Mouse (Mus musculus): Measurements from ENCODE around the gene Nckap1l. TPM values are rescaled to one million over a fixed set of nuclear protein-coding genes. Genes with fewer than 3 reads are reported as not detected.
"Not testable (repeated sequence)": the region's sequence is repeated elsewhere in the genome, so short reads cannot be mapped to it uniquely, and the experiment has no call there.

Gene Nckap1l
- total RNA-seq (2014; rRNA removed) (3.2 and 4.5 TPM in 2 replicates), polyA plus RNA-seq (2015; fragmentation: Nextera tagmentation; extraction: Ambion mirVana) (1.6 and 1.7 TPM in 2 replicates)

- H3K36me3 ChIP-seq (ENCODE audit: insufficient read depth): no peaks in the 10 kb centered on the region
- no peaks in the 10 kb centered on the region for H3K9me3 ChIP-seq (ENCODE audit: low read length)
- no peak within 1 kb of the TSS for H3K4me3 ChIP-seq (ENCODE audit: low read depth, low read length)
- ATAC-seq (no peak), DNase-seq (no peak)
- no peak within 1 kb of the TSS for H3K9ac ChIP-seq
- no peak within 1 kb of the TSS for H3K4me2 ChIP-seq (ENCODE audit: low read depth)
- no peak within 1 kb of the TSS for H3K27ac ChIP-seq (ENCODE audit: low read depth, low read length)
- H3K4me1 ChIP-seq (ENCODE audit: insufficient read depth): no peaks in the 10 kb centered on the region
- TF ChIP-seq CTCF (IDR thresholded peaks at IDR 0.05; ENCODE audit: low read depth): no peak
- 89% methylated on average over 13 of the region's 13 CpGs for WGBS
- no peaks in the 10 kb centered on the region for H3K27me3 ChIP-seq (ENCODE audit: insufficient read depth, low read length)
These were observed at the start of gene Nckap1l for GRCm38 (mm10) chr15:103453551-103454218. Gene Nckap1l (plus strand): TSS chr15:103453794.

DNA sequence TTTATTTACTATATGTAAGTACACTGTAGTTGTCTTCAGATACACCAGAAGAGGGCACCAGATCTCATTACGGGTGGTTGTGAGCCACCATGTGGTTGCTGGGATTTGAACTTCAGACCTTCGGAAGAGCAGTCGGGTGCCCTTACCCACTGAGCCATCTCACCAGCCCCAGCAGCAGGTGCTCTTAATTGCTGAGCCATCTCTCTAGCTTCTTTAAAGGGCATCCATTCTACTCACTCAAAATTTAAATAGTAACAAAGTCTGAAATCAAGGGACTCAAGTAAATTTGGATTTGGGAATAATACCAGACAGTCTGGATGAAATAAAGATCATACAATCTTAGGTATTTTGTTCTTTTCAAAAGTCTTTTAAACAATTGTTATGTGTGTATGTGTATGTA is 48.0 kb upstream of the Nckap1l start:
- 100% methylated on average over 2 of the region's 3 CpGs for WGBS
- not testable (repeated sequence) for ATAC-seq; H3K9me3 ChIP-seq (ENCODE audit: low read length); H3K4me2 ChIP-seq (ENCODE audit: low read depth); H3K4me3 ChIP-seq (ENCODE audit: low read depth, low read length); DNase-seq; H3K4me1 ChIP-seq (ENCODE audit: insufficient read depth); H3K27ac ChIP-seq (ENCODE audit: low read depth, low read length); H3K27me3 ChIP-seq (ENCODE audit: insufficient read depth, low read length); H3K9ac ChIP-seq; H3K36me3 ChIP-seq (ENCODE audit: insufficient read depth)

DNA sequence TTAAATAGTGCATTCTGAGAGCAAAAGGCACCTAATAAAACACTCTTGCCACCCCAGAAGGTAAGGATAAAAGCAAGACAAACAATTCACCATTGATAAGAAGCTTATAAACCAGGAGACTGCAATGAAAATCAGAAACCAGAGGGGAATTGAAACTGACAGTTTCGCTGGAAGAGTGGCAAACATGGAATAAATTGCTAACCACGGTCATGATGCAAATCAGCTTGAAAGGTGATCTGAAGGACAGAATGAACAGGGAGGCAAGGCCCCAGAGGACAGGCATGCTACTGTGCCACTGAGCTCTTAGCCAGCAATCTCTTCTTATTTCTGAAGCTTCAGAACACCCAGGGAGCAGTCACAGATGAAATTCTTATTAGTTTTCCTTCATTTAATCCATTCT is 26.6 kb upstream of the Nckap1l start:
- no peaks in the 10 kb centered on the region for H3K27me3 ChIP-seq (ENCODE audit: insufficient read depth, low read length)
- H3K4me2 ChIP-seq (ENCODE audit: low read depth): no peak overlapping the region
- no peaks in the 10 kb centered on the region for H3K4me1 ChIP-seq (ENCODE audit: insufficient read depth)
- H3K27ac ChIP-seq (ENCODE audit: low read depth, low read length): no peak overlapping the region
- H3K9ac ChIP-seq: no peak overlapping the region
- no peaks in the 10 kb centered on the region for H3K9me3 ChIP-seq (ENCODE audit: low read length)
- ATAC-seq (no peak), DNase-seq (no peak)
- H3K4me3 ChIP-seq (ENCODE audit: low read depth, low read length): no peak overlapping the region
- TF ChIP-seq CTCF (IDR thresholded peaks at IDR 0.05; ENCODE audit: low read depth): no peak
- no peaks in the 10 kb centered on the region for H3K36me3 ChIP-seq (ENCODE audit: insufficient read depth)
- WGBS: 21% methylated on average over 2 of the region's 2 CpGs

DNA sequence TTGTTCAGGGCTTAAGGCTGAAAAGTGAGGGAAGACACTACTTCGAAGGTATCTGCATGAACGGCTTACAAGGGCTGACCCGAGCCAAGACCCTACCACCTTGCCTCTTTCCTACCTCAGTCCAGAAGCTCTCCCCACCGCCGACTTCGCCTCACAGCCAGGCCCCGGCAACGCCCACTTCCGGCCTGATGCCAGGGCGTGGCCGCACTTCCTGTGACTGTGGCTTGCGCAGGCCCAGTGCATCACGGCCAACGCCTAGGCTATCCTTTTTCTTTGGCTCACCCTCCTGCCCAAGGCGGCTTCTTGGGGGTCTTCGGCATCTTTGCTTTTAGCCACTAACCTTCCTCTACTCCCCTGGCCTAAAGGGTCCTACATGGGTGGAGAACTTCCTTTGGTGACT is 23.4 kb upstream of the Nckap1l start, which contains the start of gene Gtsf1:
Gtsf1 (minus strand) TSS at position 230 of the 400 bp plus-strand sequence.
- no peak within 1 kb of the TSS for H3K9ac ChIP-seq
- H3K27me3 ChIP-seq (ENCODE audit: insufficient read depth, low read length): no peaks in the 10 kb centered on the region
- no peak for ATAC-seq
- H3K4me2 ChIP-seq (ENCODE audit: low read depth): no peak within 1 kb of the TSS
- H3K36me3 ChIP-seq (ENCODE audit: insufficient read depth): no peaks in the 10 kb centered on the region
- no peaks in the 10 kb centered on the region for H3K4me1 ChIP-seq (ENCODE audit: insufficient read depth)
- 94% methylated on average over 16 of the region's 16 CpGs for WGBS
- H3K9me3 ChIP-seq (ENCODE audit: low read length): no peaks in the 10 kb centered on the region
- no peak for TF ChIP-seq CTCF (IDR thresholded peaks at IDR 0.05; ENCODE audit: low read depth)
- no peak within 1 kb of the TSS for H3K4me3 ChIP-seq (ENCODE audit: low read depth, low read length)
- no peak for DNase-seq
- no peak within 1 kb of the TSS for H3K27ac ChIP-seq (ENCODE audit: low read depth, low read length)

DNA sequence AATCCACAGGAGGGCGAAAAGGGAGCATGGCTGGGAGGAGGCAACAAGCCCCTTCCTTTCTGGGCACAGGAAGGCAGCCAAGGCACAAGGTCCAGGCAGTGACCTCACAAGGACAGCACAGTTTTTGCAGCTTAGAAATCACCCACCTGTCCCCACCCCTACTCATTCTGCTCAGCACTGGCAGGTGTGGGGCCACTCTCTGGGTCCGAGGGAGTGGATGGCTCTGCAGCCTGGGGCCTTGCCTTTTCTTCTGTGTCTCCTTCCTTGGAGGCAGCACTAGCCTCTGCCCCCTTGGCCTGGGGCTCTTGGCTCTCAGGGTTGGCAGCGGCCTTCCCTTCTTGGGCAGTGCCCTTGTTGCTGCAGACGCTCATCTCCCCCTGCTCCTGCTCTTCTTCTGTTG is 7.6 kb upstream of the Nckap1l start:
- not testable (repeated sequence) for H3K9ac ChIP-seq; H3K9me3 ChIP-seq (ENCODE audit: low read length); H3K36me3 ChIP-seq (ENCODE audit: insufficient read depth); ATAC-seq; H3K4me2 ChIP-seq (ENCODE audit: low read depth); H3K27me3 ChIP-seq (ENCODE audit: insufficient read depth, low read length); DNase-seq; H3K4me3 ChIP-seq (ENCODE audit: low read depth, low read length); H3K4me1 ChIP-seq (ENCODE audit: insufficient read depth); H3K27ac ChIP-seq (ENCODE audit: low read depth, low read length)
- 84% methylated on average over 4 of the region's 4 CpGs for WGBS

- H3K27ac ChIP-seq (ENCODE audit: low read depth, low read length): no peak within 1 kb of the TSS
- ATAC-seq: no peak
- no peak for TF ChIP-seq CTCF (IDR thresholded peaks at IDR 0.05; ENCODE audit: low read depth)
These were observed 5.2 kb upstream of the Nckap1l start, which contains the start of gene Gtsf2 for GRCm38 (mm10) chr15:103448369-103448768. Gene Gtsf2 (minus strand): TSS chr15:103448469.

GRCm38 (mm10) chr15:103454449-103454848 is 855 bp downstream of the Nckap1l start:
- Histone ChIP-seq H3K9ac (no peak overlapping the region), H3K9me3 (ENCODE audit: low read length) (no peaks in the 10 kb centered on the region), H3K27ac (ENCODE audit: low read depth, low read length) (no peak overlapping the region), H3K27me3 (ENCODE audit: insufficient read depth, low read length) (no peaks in the 10 kb centered on the region), H3K4me3 (ENCODE audit: low read depth, low read length) (no peak overlapping the region), H3K36me3 (ENCODE audit: insufficient read depth) (no peaks in the 10 kb centered on the region), H3K4me1 (ENCODE audit: insufficient read depth) (no peaks in the 10 kb centered on the region), H3K4me2 (ENCODE audit: low read depth) (no peak overlapping the region)
- 88% methylated on average over 6 of the region's 6 CpGs for WGBS
- ATAC-seq (no peak), DNase-seq (no peak)
- no peak for TF ChIP-seq CTCF (IDR thresholded peaks at IDR 0.05; ENCODE audit: low read depth)

More at GRCm38 (mm10) chr15:103448369-103448768, 5.2 kb upstream of the Nckap1l start, which contains the start of gene Gtsf2:
- Histone ChIP-seq H3K4me2 (ENCODE audit: low read depth) (no peak within 1 kb of the TSS), H3K4me3 (ENCODE audit: low read depth, low read length) (no peak within 1 kb of the TSS), H3K9me3 (ENCODE audit: low read length) (no peaks in the 10 kb centered on the region), H3K27me3 (ENCODE audit: insufficient read depth, low read length) (no peaks in the 10 kb centered on the region), H3K36me3 (ENCODE audit: insufficient read depth) (no peaks in the 10 kb centered on the region), H3K4me1 (ENCODE audit: insufficient read depth) (no peaks in the 10 kb centered on the region), H3K9ac (no peak within 1 kb of the TSS)
- no peak for DNase-seq
- 19% methylated on average over 3 of the region's 3 CpGs for WGBS
